Mouse (Mus musculus) spleen, postnatal 14 days (tissue): ENCODE measurements around the gene Kat7.

Experiments
- DNase-seq, 2 experiments: peaks; one replicate each; pipeline ENCODE4 v3.0.0; 2021 to 2022; ENCODE audit warnings: low spot score in 2 of 2

Kat7 gene

GRCm38 (mm10) chr11:95333805-95334204, 23.8 kb upstream of the Kat7 start:
- DNase-seq = no peak

- no peak for DNase-seq
Observed at GRCm38 (mm10) chr11:95333209-95333608, 23.2 kb upstream of the Kat7 start.

GRCm38 (mm10) chr11:95330662-95331061, 20.6 kb upstream of the Kat7 start:
- DNase-seq = no peak

GRCm38 (mm10) chr11:95328629-95329028, 18.6 kb upstream of the Kat7 start:
- DNase-seq = peak in 1 of 2 experiments; percentile 39

GRCm38 (mm10) chr11:95326243-95326642, 16.2 kb upstream of the Kat7 start:
- no peak for DNase-seq

GRCm38 (mm10) chr11:95325832-95326231, 15.8 kb upstream of the Kat7 start:
- DNase-seq = no peak

GRCm38 (mm10) chr11:95324181-95324580, 14.1 kb upstream of the Kat7 start:
- DNase-seq = no peak

- peak in 1 of 2 experiments; percentile 29 for DNase-seq
Observed at GRCm38 (mm10) chr11:95320010-95320409, 10.0 kb upstream of the Kat7 start.

- no peak for DNase-seq
Observed at GRCm38 (mm10) chr11:95319506-95319905, 9.5 kb upstream of the Kat7 start.

- DNase-seq = no peak
Observed at GRCm38 (mm10) chr11:95318116-95318515, 8.1 kb upstream of the Kat7 start.

GRCm38 (mm10) chr11:95315215-95315955, 5.3 kb upstream of the Kat7 start:
- DNase-seq = no peak

GRCm38 (mm10) chr11:95311425-95311807, 1.4 kb upstream of the Kat7 start:
- DNase-seq = no peak

GRCm38 (mm10) chr11:95310648-95311424, 790 bp upstream of the Kat7 start:
- no peak for DNase-seq

- peak; percentile 89 to 91 for DNase-seq
Observed at GRCm38 (mm10) chr11:95309510-95310006, 488 bp downstream of the Kat7 start.

- DNase-seq = no peak
Observed at GRCm38 (mm10) chr11:95307526-95307925, 2.5 kb downstream of the Kat7 start.

- DNase-seq = no peak
Observed at GRCm38 (mm10) chr11:95305600-95305999, 4.4 kb downstream of the Kat7 start.

- DNase-seq = no peak
Observed at GRCm38 (mm10) chr11:95301772-95302171, 8.3 kb downstream of the Kat7 start.

GRCm38 (mm10) chr11:95299886-95300285, 10.2 kb downstream of the Kat7 start:
- DNase-seq = no peak

- peak in 1 of 2 experiments; percentile 17 for DNase-seq
Observed at GRCm38 (mm10) chr11:95298146-95298545, 11.9 kb downstream of the Kat7 start.

GRCm38 (mm10) chr11:95295736-95296135, 14.3 kb downstream of the Kat7 start:
- DNase-seq = no peak

- DNase-seq = peak in 1 of 2 experiments; percentile 20
Observed at GRCm38 (mm10) chr11:95293017-95293624, 16.9 kb downstream of the Kat7 start.

GRCm38 (mm10) chr11:95291998-95292397, 18.0 kb downstream of the Kat7 start:
- DNase-seq = no peak
